ENCODE assay signal across 9 mouse cellular contexts in genomic region chr16:13977026-13977425, GRCm38 (mm10). TPM values are rescaled to one million over a fixed set of nuclear protein-coding genes. Genes with fewer than 3 reads are reported as not detected.
"Had no signal": no experiment of that assay in that cellular context is flagged by ENCODE, and none has a peak within 500 bp of the region (broad histone marks: within the 10 kb centered on the region; RNA-seq: fewer than 3 reads in every experiment).

No protein-coding gene starts in this region.

RNA-seq across cellular contexts. Expression of gene 2900011O08Rik, which starts 9.4 kb away (rescaled TPM):
- total RNA-seq: neutrophil, adult 5-6 weeks had no signal
- polyA plus RNA-seq: spleen, adult 2 months had no signal

RNA-seq across cellular contexts. Expression of gene Ifitm7, which starts 9.7 kb away (rescaled TPM):
- total RNA-seq: neutrophil, adult 5-6 weeks had no signal
- polyA plus RNA-seq: small intestine, adult 2 months; stomach, embryonic 14.5 days; stomach, embryonic 15.5 days; stomach, postnatal 0 days; thymus, adult 2 months; thymus, postnatal 0 days; urinary bladder, adult 2 months had no signal
